Mouse (Mus musculus) activated CD4-positive, CD25-positive, alpha-beta regulatory T cell, adult 9 weeks (primary cell): ENCODE measurements around the gene Lurap1l. TPM values are rescaled to one million over a fixed set of nuclear protein-coding genes. Genes with fewer than 3 reads are reported as not detected.

Experiments
- polyA plus RNA-seq: library from polyadenylated mRNA; unstranded; fragments of 100-300 nt; shearing (Covaris generic); gene quantifications from one replicate; pipeline ENCODE4 v1.2.1, GENCODE M21; 2017

Lurap1l gene
- not detected for polyA plus RNA-seq

DNA sequence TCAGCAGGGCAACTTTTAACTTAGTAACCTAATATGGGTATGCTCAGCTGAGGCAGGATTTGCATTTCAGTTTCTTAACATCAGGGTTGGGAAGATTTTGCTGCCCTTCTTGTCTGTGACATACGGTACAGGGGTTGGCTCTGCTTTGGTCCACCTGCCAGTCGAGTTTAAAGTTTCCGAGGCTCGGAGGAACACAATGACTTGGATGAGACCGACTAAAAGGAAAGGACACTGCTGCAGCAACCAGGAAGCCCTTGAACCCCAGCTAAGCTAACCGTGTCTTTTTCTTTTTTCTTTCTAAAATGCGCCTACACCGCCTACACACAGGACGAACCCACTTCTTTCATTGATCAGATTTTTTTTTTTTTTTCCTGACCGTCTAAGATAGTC lies at the start of gene Lurap1l:
Gene Lurap1l, plus strand, starts transcription at position 166 of the 390 bp plus-strand sequence.

Other genes with a start within 250 kb of the Lurap1l start
- not detected for gene Tyrp1, start 76.5 kb upstream of the Lurap1l start, polyA plus RNA-seq